Comparison of ENCODE assay signal across 9 mouse cellular contexts in genomic region chr14:30674947-30675346, GRCm38 (mm10). TPM values are rescaled to one million over a fixed set of nuclear protein-coding genes. Genes with fewer than 3 reads are reported as not detected.
DNase-seq lines count a peak whose midpoint lies in the region; TF ChIP-seq lines count a peak whose summit lies in the region.
"Had no signal": no experiment of that assay in that cellular context is flagged by ENCODE, and none has a peak within 500 bp of the region (broad histone marks: within the 10 kb centered on the region; RNA-seq: fewer than 3 reads in every experiment).

No protein-coding gene starts in this region.

- no peak for TF ChIP-seq CTCF in left cerebral cortex, adult 2 months (IDR thresholded peaks at IDR 0.05)

- DNase-seq in ZHBTc4 (ENCODE audit: low read depth, low spot score): peak; percentile 14
- DNase-seq in induced T-regulatory cell, adult 2 months (ENCODE audit: low read depth): peak; percentile 60
- peak; percentile 60 for DNase-seq in lung, postnatal 10 days
- DNase-seq in thymus, postnatal 14 days: peak; percentile 67
- no peak for DNase-seq in cerebellum, adult 8-10 months
- no peak for DNase-seq in left cerebral cortex, adult 2 months (ENCODE audit: extremely low spot score in 1 of 2, low spot score in 2 of 2)
- no peak for DNase-seq in right cerebral cortex, postnatal 10 days (ENCODE audit: low spot score in 2 of 2)
- DNase-seq: kidney, postnatal 14 days had no signal

- intact Hi-C loops in left cerebral cortex, adult 2 months (cut with DNase I): no loop called here

- no peak overlapping the region for H3K27ac ChIP-seq in left cerebral cortex, adult 2 months
- H3K27ac ChIP-seq: hindbrain, embryonic 15.5 days had no signal

- no peak overlapping the region for H3K4me3 ChIP-seq in left cerebral cortex, adult 2 months
- H3K4me3 ChIP-seq: hindbrain, embryonic 15.5 days had no signal

RNA-seq across cellular contexts. Expression of gene Rft1, which starts 20.8 kb away (rescaled TPM):
- 10 to 100 TPM; 11.3 to 12.3 TPM for total RNA-seq in left cerebral cortex, adult 2 months (2021)

RNA-seq across cellular contexts. Expression of gene Sfmbt1, which starts 39.7 kb away (rescaled TPM):
- 10 to 100 TPM; 38.4 to 38.8 TPM for total RNA-seq in left cerebral cortex, adult 2 months (2021)

RNA-seq across cellular contexts. Expression of gene Prkcd, which starts 48.9 kb away (rescaled TPM):
- total RNA-seq in left cerebral cortex, adult 2 months (2021): 10 to 100 TPM; 10.5 to 16.1 TPM

Comparison
In these comparisons a context has a peak if more than half of its experiments do, and no peak if none do; other contexts are left out.
1. DNase-seq: peak in ZHBTc4 (single experiment), induced T-regulatory cell, adult 2 months (single experiment), lung, postnatal 10 days (single experiment) and thymus, postnatal 14 days (single experiment); none in cerebellum, adult 8-10 months (single experiment), left cerebral cortex, adult 2 months (0 of 2) and right cerebral cortex, postnatal 10 days (0 of 2).